Mouse (Mus musculus) brown adipose tissue, adult 24 weeks (tissue): ENCODE measurements around the gene Wdr18. TPM values are rescaled to one million over a fixed set of nuclear protein-coding genes. Genes with fewer than 3 reads are reported as not detected.
"Not testable (repeated sequence)": the region's sequence is repeated elsewhere in the genome, so short reads cannot be mapped to it uniquely, and the experiment has no call there.

Source experiments
- H3K27ac ChIP-seq: fragments of 200-500 bp; replicated peaks from 2 replicates; pipeline ENCODE4 v1.5.1; 2012; ENCODE audit warnings: low read depth, mild to moderate bottlenecking, low read length
- H3K4me1 ChIP-seq: fragments of 200-500 bp; 2 replicates; pipeline ENCODE4 v1.6.1; 2012; ENCODE audit warnings: low read length, mixed read lengths; ENCODE audit not compliant: control insufficient read depth, insufficient read depth, insufficient read length
- H3K4me3 ChIP-seq: fragments of 200-500 bp; 2 replicates; pipeline ENCODE4 v1.5.1; 2012; ENCODE audit warnings: low read depth, mild to moderate bottlenecking, low read length, moderate library complexity; ENCODE audit not compliant: insufficient read depth
- polyA plus RNA-seq: library from polyadenylated mRNA; stranded (reverse); fragments of >200 nt; gene quantifications from 2 replicates; pipeline ENCODE4 v1.2.4, GENCODE M21; 2012; ENCODE audit not compliant: missing spikeins, insufficient read depth, insufficient read length

The Wdr18 gene
- polyA plus RNA-seq, 1 experiment: 25.6 TPM

DNA sequence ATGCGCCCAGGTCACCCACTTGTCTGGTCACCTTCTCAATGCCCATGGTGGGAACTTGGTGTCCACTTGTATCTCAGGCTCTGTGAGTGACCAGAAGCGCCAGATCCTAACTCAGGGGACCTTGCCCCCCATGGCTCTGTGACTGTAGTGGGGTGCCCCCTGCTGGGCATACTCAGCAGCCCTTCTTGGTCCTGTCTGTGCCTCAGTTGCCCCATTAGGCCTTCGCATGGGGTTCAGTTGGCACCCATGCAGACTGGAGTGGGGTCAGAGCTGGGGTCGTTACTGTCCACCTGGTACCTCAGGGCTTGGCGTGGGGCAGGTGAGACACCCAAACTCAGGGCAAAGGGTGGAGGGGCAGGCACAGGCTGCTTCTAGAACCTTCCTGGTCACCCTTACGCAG, 6.0 kb upstream of the Wdr18 start:
- Histone ChIP-seq H3K4me3 (no peak overlapping the region), H3K4me1 (no peaks in the 10 kb centered on the region), H3K27ac (no peak overlapping the region)

DNA sequence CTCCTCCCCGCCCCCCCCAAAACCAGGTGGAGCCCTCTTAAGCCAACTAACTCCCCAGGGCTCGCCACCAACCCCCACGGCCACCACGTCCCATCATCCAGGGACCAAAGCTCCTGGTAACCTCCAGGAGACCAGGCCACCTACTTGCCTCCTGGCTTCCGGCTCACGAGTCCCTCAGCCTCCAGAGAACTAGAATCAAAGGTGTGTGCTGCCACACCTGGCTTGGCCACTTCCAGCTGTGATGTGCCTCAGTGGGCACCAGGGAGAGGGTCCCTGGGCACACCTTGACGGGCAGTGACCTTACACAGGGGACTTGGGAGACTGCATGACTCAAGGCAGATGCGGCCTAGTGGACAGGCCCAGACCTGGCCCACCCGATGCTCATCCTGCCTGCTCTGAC, 4.3 kb upstream of the Wdr18 start:
- Histone ChIP-seq H3K27ac (no peak overlapping the region), H3K4me1 (no peaks in the 10 kb centered on the region), H3K4me3 (no peak overlapping the region)

DNA sequence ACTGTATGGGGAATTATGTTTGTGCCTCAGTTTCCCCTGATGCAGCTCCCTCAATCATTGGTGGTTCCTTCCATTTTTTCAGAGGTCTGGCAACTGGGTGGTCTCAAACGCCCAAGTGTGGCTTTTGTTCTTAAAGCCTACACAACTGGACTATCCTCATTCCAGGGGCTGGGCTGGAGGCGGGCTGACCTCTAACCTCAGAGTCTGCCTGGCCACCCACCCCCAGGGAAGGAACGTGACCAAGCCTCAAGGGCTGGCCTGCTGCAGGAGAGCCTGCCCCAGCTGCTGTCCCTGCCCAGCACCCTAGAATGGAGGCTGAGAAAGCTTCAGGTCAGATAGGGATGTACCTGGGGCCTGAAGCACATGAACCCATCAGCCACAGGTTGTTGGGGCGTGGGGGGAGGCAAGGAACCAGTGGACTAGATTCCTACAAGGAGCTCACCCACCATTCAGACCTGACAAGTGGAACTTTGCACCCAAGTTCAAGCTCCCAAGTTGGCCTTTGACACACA, 3.3 kb upstream of the Wdr18 start:
- H3K27ac ChIP-seq: no peak overlapping the region
- H3K4me1 ChIP-seq: no peaks in the 10 kb centered on the region
- no peak overlapping the region for H3K4me3 ChIP-seq

DNA sequence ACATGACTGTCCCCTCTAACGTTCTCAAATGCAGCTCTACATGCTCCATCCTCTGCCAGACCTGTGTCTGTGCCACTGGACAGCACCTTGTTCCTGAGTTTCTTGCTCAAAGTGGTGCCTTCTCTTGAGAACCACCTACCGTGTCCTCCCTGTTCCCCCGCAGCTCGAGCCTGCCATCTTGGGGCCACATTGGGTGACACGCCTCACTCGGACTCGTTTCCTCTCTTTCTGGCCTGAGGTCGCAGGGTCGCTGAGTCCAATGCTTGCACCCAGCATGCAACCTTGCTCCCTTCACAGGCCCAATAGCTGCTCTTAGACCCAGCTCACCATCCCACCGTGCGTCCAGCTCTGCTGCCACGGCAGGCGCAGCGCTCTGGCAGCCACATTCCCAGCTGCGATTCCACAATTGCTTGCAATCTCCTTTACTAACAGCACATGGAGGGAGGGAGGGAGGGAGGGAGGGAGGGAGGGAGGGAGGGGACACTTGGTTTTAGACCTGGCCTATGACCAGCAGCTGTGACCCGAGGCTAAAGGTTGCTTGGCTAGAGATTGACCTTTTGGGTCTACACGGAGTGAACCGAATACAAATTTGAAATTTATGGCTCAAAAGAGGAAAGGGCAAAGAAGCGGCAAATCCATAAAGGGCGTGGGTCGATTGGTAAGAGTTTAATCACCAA, 1.7 kb upstream of the Wdr18 start:
- H3K27ac ChIP-seq: no peak overlapping the region
- no peaks in the 10 kb centered on the region for H3K4me1 ChIP-seq
- peak overlapping the region; percentile 21; the same call in 1 of the 2 replicates for H3K4me3 ChIP-seq

DNA sequence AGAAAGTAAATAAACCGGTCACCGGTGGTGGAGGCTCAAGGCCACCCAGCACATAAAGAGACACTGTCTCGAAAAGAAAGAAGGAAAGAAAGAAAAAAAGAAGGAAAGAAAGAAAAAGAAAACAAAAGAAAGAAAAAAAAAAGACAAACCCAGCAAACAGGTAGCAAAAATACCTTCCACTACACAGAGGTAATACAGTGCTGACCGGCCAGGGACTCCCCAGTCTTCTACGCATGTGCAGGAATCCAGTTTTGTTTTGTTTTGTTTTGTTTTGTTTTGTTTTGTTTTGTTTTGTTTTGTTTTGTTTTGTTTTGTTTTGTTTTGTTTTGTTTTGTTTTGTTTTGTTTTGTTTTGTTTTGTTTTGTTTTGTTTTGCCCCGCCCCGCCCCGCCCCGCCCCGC, 540 bp upstream of the Wdr18 start:
- H3K4me3 ChIP-seq, H3K27ac ChIP-seq, H3K4me1 ChIP-seq: not testable (repeated sequence)

DNA sequence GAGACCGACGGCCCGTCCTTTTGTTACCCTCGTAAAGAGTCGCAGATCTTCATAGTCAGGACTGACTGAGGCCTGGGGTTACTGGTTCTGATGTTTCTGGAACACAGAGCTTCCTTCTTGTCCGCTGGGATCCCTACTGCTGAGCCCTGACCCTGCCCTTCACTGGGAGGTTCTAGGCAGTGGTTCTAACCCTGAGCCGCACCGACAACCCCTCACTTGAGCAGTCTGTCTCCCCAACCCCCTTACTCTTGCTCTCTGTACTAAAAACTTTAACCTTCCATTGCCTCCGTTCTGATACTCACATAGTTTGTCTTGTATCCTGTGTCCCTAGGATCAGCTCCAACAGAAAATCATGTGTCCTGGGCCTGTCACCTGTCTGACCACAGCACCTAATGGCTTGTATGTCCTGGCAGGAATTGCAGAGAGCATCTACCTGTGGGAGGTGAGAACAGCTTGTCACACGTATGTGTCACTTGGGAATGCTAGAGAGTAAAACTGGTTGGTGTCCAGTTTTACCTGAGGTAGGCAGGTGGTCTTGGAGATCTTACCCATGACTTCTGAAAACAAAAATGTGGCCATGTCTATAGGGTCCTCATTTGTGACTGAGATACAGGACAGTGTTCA, 831 bp downstream of the Wdr18 start:
- peak overlapping the region; percentile 76 for H3K4me3 ChIP-seq
- no peak overlapping the region for H3K27ac ChIP-seq
- H3K4me1 ChIP-seq: no peaks in the 10 kb centered on the region

DNA sequence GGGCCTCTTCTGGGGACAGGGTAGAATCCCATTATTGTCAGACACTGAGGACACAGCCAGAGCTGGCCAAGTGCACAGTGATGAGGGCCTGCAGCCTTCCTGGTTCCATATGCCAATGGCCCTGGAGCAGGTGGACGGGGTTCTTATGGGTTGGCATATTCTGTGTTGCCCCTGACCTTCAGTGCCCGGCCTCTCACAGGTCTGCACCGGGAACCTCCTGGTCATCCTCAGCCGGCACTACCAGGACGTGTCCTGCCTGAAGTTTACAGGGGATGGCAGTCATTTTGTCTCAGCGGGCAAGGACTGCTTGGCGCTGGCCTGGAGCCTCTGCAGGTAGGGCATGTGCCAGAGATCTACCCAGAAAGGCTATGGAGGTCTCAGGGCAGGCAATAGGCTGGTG, 4.8 kb downstream of the Wdr18 start:
- no peak overlapping the region for H3K4me3 ChIP-seq
- no peak overlapping the region for H3K27ac ChIP-seq
- H3K4me1 ChIP-seq: no peaks in the 10 kb centered on the region

DNA sequence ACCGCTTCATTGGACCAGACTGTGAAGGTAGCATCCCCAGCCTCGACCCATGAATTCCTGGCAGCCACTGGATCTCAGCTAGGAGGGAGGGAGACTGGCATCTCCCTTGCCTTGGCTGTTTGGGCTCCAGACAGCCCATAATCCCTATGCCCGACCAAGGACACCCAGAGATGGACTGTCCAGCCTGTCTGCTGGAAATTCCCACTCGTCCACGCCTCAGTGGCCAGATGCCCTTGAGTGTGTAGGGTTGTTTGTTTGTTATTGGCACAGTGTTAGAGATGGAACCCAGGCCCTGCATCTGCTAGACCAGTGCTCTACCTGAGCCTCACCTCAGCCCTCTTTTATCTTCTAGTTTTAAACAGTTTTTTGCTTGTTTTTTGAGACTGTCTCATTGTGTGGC, 5.4 kb downstream of the Wdr18 start:
- Histone ChIP-seq H3K4me3 (no peak overlapping the region), H3K27ac (no peak overlapping the region), H3K4me1 (no peaks in the 10 kb centered on the region)

DNA sequence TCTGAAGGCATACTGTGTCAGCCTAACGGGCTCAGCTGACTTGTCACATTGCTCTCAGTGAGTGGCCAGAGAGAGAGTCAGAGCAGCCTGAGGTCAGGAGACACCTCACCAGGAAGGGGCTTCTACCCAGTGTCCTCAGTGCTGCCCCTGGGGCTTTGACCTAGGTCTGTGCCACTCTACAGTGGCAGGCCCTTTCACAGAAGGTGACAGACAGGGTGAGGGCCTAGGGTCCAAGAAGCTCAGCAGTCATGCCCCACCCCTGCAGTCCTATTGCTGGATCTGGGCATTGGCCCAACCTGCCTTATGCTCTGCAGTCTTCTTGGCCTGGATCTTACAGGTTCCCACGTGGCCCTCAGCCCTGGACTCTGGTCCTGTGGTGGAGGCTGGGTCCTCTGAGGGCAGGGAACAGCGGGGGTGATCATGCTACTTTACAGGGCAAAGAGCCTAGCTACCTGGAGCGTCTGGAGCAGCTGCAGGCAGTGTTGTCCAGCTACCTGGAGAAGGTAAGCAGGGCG, 7.0 kb downstream of the Wdr18 start:
- no peak overlapping the region for H3K4me3 ChIP-seq
- H3K27ac ChIP-seq: no peak overlapping the region
- no peaks in the 10 kb centered on the region for H3K4me1 ChIP-seq

DNA sequence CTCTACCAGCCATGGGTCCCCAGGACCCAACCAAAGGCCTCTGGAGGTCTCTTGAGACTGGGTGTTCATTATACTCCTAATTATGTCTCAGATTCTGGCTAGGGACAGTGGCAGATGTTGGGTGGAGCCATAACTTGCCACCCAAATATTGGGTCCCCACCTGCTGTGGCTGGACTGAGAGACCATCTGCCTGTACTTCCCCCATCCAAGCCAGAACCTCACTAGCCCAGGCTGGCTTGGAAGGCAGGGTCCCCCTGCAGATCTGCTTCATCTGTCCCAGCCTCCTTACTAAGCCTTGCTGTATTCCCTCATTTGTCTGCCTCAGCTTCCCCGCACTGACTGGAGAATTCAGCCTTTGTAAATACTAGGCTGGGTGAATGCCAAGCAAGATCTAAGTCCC, 8.2 kb downstream of the Wdr18 start:
- Histone ChIP-seq H3K27ac (no peak overlapping the region), H3K4me1 (no peaks in the 10 kb centered on the region), H3K4me3 (no peak overlapping the region)

DNA sequence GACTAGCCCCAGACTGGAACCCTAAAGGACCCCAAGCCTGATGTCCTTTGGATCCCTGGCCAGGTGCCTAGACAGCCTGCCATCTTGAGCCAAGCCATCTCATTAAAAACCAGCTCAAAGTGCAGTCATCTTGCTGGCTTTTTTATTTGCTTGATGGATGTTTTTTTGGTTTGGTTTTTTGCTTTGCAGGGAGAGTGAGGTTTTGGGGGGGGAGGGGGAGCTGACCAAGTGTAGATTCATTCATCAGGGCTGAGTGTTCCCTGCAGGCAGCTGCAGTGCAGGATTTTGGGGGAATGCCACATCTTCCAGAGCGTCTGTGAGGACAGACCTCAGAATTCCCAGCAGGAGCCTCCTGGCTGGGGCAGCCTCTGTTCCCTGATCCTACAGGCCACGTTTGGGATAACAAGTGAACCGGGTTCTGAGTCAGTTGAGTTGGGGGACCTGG, 9.2 kb downstream of the Wdr18 start:
- Histone ChIP-seq H3K4me1 (no peaks in the 10 kb centered on the region), H3K27ac (no peak overlapping the region)

DNA sequence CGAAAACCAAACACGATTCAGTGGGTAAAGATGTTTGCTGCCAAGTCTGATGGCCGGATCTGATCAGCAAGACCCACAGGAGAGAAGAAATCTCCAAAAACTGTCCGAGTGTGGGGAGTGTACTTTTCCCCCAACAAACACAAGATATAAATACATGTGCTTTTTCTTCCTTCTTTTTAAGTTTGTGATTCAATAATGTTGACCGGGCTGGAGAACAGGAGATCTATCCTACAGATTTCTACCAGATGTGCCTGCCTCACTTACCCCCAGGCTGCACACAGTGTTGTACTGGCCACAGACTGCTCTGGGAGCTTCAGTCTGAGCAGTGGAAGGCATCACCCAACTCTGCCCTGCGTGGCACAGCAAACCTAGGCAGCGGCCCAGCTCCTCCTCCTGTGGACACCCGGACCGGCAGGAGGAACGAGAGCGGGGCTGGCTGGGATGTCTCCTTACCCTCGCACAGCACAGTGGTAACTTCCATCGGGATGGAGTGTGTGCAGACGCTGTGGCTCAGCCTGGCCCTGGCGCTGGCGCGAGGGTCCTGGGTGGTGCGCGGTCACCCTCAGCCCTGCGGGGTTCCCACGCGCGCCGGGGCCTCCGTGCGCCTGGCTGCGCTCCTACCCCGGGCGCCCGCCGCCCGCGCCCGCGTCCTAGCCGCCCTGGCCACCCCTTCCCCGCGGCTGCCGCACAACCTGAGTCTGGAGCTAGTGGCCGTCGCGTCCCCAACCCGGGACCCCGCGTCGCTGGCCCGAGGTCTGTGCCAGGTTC, 10.6 kb downstream of the Wdr18 start, which contains the start of gene Grin3b:
TSS of gene Grin3b (plus strand) at position 301 of the 768 bp plus-strand sequence.
- Histone ChIP-seq H3K4me1 (no peaks in the 10 kb centered on the region), H3K4me3 (no peak within 1 kb of the TSS), H3K27ac (no peak within 1 kb of the TSS)

More for the DNA sequence above, 9.2 kb downstream of the Wdr18 start:
- H3K4me3 ChIP-seq: no peak overlapping the region

DNA sequence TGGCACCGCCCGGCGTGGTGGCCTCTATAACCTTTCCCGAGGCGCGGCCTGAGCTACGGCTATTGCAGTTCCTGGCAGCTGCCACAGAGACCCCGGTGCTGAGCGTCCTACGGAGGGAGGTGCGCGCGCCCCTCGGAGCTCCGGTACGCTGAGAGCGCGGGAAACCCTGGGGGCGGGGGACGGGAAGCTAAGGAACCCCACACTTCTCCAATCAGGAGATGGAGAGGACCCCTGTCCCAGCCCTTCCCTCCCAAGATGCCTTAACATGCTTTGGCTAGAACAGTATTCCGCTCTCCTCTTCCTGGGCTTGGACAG, 11.2 kb downstream of the Wdr18 start:
- Histone ChIP-seq H3K4me3 (no peak overlapping the region), H3K27ac (no peak overlapping the region), H3K4me1 (no peaks in the 10 kb centered on the region)

DNA sequence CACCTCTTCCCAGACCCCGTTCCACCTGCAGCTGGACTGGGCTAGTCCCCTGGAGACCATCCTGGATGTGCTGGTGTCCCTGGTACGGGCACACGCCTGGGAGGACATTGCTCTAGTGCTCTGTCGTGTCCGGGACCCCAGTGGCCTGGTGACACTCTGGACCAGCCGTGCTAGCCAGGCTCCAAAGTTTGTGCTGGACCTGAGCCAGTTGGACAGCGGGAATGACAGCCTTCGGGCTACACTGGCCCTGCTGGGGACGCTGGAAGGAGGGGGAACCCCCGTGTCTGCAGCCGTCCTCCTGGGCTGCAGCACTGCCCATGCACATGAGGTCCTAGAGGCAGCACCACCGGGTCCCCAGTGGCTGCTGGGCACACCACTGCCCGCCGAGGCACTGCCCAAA, 12.9 kb downstream of the Wdr18 start:
- Histone ChIP-seq H3K27ac (no peak overlapping the region), H3K4me1 (no peaks in the 10 kb centered on the region), H3K4me3 (no peak overlapping the region)

DNA sequence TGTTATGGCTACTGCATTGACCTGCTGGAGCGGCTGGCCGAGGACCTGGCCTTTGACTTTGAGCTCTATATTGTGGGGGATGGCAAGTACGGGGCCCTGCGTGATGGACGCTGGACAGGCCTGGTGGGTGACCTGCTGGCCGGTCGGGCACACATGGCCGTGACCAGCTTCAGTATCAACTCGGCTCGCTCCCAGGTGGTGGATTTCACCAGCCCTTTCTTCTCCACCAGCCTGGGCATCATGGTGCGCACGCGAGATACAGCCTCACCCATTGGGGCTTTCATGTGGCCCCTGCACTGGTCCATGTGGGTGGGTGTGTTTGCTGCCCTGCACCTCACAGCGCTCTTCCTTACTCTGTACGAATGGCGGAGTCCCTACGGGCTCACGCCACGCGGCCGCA, 14.1 kb downstream of the Wdr18 start:
- no peak overlapping the region for H3K27ac ChIP-seq
- no peak overlapping the region for H3K4me3 ChIP-seq
- H3K4me1 ChIP-seq: no peaks in the 10 kb centered on the region
